Mouse (Mus musculus): Measurements from ENCODE around the gene Hoxd10. TPM values are rescaled to one million over a fixed set of nuclear protein-coding genes. Genes with fewer than 3 reads are reported as not detected.

Gene Hoxd10
- total RNA-seq, 2 experiments from 2014 or later: not detected

DNA sequence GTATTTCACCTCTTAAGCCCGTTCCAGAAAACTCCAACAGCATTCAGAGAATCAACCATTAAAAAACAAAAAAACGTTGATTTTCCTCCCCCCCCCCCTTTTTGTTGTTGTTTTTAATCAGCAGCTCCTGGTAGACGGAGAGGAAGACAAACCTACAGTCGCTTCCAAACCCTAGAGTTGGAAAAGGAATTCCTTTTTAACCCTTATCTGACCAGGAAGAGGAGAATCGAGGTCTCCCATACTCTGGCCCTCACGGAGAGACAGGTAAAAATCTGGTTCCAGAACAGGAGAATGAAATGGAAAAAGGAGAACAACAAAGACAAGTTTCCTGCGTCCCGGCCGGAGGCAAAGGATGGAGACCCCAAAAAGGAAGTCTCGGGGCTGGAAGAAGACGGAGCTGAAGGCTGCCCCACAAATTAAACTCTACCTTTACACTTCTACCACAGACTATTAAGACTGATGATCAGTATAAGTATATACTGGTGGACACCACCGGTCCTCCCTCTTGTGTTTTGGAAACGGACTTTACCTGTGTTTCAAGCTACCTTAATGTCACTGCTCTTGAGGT, 14.8 kb downstream of the Hoxd10 start:
- DNase-seq (ENCODE audit: low spot score in 2 of 2): no peak
- TF ChIP-seq CTCF (conservative IDR thresholded peaks at IDR 0.05): no peak
- Histone ChIP-seq H3K4me3 (no peak overlapping the region), H3K27ac (no peak overlapping the region)

DNA sequence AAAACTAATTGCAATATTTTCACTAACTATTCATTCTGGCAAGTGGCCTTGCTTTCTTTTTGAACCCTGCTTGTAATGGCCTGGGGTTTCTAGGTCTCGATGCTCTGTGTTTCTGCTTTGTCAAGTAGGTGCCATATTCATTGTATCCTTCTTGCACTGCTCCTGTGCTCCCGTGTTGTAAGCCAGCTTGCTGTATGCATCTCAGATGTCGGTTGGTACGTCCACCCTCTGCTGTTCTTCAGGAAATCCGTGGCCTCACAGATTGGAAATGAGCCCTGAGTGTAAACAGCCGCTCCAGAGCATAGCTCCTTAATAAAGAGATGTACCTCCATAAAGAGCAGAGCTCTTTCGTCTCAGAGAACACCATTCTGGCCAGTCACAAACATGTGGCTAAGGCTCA, 15.9 kb downstream of the Hoxd10 start:
- TF ChIP-seq CTCF (conservative IDR thresholded peaks at IDR 0.05): no peak
- DNase-seq (ENCODE audit: low spot score in 2 of 2): no peak
- no peak overlapping the region for H3K27ac ChIP-seq
- H3K4me3 ChIP-seq: no peak overlapping the region

DNA sequence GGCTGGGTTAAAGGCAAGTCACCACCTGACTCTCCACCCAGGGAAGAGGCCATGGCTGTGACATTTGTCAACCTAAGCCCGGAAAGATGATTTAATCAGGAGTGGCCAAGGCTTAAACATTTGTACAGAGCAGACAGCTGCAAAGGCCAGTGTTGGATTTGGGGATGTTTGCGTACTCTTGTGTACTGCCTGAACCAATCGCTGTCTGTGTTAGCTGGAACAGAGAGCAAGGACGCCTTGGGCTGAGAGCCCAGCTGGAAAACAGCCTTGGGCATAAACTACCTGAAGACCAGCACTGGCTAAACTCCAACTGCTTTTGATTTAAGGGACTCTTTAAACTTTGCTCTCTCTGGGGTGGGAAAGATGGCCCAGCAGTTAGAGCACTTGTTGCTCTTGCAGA, 17.0 kb downstream of the Hoxd10 start:
- TF ChIP-seq CTCF (conservative IDR thresholded peaks at IDR 0.05): no peak
- no peak overlapping the region for H3K4me3 ChIP-seq
- no peak for DNase-seq (ENCODE audit: low spot score in 2 of 2)
- H3K27ac ChIP-seq: no peak overlapping the region

DNA sequence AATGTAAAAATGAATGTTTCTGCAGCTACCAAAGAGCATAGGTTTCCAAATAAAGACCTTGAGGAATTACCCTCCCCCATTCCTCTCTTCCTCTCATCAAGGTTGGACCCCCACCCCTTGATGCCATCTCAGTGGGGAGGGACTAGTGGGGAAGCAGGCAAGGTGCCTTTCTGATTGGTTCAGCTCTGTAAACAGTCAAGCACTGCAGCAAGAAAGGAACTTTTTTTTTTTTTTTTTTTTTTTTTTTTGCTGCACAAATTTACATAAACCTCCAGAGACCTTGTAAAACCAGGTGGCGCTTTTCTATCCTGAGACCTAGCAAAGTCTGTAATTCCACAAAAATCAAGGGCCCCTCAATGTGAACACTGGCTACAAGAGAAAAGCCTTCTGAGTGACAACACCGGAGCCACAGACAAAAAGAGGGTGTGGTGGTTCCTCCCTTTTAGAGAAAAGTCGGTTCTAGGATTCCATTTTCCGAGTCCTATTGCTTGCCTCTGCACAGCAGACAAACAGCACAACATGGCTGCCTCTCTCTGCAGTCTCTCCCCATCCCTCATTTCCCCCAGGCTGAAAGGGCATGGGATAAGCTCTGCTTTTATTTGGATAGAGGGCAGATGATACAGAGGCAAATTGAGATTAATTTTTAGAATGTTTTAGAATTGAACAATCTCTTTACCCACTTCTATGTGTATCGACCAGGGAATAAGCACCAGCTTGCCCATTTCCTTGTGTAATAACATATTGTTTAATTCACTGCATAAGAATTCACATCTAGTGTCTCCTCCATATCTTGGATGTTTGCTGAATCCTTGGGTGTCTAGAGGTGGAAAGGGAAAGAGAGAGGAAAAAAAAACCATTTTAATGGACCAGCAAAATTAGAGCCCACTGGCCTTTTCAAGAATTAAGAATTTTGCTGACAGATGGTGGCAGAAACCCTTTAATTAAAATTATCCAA, 18.0 kb downstream of the Hoxd10 start:
- DNase-seq (ENCODE audit: low spot score in 2 of 2): no peak
- Histone ChIP-seq H3K4me3 (no peak overlapping the region), H3K27ac (no peak overlapping the region)
- TF ChIP-seq CTCF (conservative IDR thresholded peaks at IDR 0.05): no peak

DNA sequence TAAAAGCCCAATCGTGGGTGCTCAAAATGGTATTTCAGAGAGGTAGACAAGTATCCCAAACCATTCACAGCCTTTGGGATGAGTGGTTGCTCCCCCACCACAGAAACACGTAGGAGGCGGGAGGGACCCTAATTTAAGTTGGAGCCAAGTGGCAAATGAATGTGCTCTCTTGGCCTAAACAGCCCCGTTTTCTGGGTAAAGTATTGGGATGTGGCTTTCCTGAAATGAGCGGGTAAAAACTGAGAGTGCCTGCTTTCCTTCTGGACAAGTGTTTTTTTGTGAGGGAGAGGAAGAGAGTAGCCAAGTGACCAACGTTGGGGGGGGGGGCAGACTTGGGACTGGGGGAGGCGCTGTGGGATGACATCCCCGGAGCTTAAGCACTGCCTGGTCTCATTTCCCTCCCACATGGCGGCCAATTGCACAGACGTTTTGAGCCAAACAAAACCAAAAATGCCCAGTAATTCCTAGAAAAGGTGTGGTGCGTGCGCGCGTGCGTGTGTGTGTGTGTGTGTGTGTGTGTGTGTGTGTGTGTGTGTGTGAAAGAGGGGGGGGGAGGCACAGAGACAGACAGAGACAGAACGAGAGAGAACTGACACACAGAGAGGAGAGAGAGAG, 19.3 kb downstream of the Hoxd10 start:
- H3K4me3 ChIP-seq: no peak overlapping the region
- DNase-seq (ENCODE audit: low spot score in 2 of 2): no peak
- H3K27ac ChIP-seq: no peak overlapping the region
- TF ChIP-seq CTCF (conservative IDR thresholded peaks at IDR 0.05): no peak

DNA sequence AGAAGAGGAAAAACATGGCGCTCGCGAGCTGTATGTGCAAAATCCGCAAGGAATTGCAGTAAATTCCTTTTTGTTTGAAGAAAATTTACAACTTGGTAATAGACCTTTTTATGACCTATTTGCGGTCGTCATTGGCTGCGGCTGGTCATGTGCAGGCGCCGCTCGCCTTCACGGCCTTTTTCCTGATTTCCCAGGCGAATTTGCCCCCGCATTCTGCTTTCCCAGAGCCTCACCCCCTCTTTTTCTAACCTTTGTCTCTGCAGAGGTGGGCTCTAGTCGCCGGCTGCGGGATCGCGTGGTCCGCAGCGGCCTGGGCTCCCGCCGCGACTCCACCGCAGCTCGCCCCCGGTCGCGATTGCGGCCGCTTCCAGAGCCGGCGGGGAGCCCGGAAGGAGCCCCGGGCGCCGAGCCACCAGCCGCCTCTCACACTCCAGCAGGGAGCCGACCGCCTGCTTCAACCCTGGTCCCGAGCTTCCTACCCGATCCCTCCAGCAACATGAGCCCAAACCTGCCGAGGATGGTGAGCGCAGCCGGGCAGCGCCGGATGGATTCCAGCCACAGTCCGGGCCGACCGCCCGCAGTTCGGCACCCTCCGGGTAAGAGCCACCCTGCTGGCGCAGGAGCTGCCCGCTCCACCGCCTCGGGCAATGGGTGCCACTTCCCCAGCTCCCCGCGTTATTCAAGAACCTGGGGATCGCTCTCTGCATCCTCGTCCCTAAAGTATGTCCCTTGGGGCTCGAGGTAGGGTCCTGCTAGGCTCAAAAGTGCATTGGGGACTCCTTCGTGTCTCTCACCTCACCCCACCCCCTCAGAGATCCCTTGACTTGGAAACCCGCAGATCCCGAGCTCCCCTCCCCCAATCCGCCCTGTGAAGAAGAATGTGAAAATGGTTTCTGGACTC, 20.2 kb downstream of the Hoxd10 start, which contains the start of the genes Hoxd3 and Hoxd4:
TSS of gene Hoxd3 (plus strand) at position 207 of the 901 bp plus-strand sequence.
TSS of gene Hoxd4 (plus strand) at position 209 of the 901 bp plus-strand sequence.
- H3K27ac ChIP-seq: no peak within 1 kb of the TSS
- no peak within 1 kb of the TSS for H3K4me3 ChIP-seq
- no peak for TF ChIP-seq CTCF (conservative IDR thresholded peaks at IDR 0.05)
- no peak for DNase-seq (ENCODE audit: low spot score in 2 of 2)

DNA sequence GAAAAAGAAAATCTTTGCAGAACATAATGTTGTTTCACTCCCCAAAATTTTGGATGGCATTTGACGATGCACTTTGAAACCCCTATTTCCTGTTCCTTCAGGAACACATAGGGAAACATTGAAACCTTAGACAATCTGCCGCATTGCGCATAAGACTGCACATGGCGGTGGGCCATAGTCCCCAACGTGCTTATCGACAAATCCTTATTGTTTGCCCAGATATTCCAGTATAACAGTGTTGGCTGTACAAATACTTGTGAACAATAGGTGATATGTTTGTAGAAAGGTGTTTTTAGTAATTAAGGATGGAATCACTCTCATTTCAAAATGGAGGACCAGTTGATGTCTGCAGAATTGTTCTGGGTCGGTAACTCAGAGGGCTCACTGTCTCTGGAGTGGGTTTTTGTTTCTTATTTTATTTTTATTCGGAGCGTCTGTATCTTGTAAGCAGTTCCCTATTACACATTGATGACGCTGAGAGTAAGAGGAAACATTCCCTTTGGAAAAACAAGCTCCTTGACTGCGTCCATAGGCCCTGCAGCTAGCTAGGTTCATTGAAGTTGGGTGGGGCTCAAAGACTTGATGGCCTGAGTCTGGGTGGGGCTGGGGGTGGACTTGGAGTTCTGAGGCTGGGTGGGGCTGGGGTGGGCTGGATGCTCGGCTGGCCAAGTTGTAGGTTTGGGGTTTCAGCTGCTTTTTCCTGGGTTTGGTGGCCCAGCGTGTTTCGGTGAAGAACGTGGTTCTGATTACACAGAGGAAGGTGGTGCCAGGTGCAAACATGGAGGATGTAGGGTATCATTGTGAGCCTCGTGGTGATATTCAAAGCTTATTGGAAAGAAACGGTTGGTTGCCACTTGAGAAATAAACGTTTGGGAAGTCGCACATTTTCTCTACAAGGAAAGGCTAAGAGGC, 21.8 kb downstream of the Hoxd10 start:
- Histone ChIP-seq H3K27ac (no peak overlapping the region), H3K4me3 (no peak overlapping the region)
- DNase-seq (ENCODE audit: low spot score in 2 of 2): no peak
- TF ChIP-seq CTCF (conservative IDR thresholded peaks at IDR 0.05): no peak

DNA sequence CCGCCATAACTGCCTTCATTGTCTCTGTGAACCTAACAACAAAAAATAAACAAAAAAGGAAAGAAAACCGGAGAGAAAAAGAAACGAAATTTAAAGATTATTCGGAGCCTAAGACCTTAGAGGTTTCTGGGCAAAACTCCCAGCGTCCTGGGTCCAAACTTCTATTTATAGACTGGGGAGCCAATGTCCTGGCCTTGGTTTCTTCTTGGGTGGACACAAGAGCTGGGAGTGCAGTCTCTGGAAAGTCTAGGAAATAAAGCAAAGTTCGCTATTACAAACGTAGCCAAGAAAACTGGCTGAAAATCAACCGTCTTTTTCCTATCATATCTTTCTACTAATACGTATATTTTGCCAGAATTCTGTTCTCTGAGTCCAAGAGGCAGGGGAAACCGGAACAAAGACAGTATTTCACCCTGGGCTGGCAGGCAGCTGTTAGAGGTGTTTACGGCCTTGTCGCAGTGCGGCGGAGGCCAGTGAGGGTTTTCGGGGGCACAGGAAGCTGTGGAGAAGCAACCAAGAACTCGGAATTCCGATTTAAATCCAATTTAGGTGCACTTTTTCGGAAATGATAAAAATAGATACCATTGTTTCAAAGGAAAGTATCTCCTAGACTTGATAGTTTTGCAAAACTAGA, 22.5 kb downstream of the Hoxd10 start:
- DNase-seq (ENCODE audit: low spot score in 2 of 2): no peak
- Histone ChIP-seq H3K27ac (no peak overlapping the region), H3K4me3 (no peak overlapping the region)
- no peak for TF ChIP-seq CTCF (conservative IDR thresholded peaks at IDR 0.05)

DNA sequence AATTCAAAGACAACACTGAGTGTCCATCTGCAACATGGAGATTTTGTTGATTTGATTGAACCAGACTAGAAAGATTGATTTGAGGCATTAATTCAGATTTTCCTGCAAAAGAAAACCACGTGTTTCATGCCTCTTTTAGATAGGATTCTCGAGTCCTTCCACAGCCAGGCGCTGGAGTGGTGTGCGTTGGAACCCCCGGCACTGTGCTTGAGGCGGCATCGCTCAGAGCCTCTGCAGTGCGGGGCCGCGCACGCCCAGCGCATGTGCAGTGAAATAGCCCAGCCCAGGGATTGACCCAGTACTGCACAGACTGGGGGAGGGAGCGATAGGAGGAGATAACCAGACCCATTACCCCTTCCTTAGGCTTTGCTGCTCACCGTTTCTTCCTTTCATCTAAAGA, 23.2 kb downstream of the Hoxd10 start:
- TF ChIP-seq CTCF (conservative IDR thresholded peaks at IDR 0.05): no peak
- no peak for DNase-seq (ENCODE audit: low spot score in 2 of 2)
- no peak overlapping the region for H3K4me3 ChIP-seq

DNA sequence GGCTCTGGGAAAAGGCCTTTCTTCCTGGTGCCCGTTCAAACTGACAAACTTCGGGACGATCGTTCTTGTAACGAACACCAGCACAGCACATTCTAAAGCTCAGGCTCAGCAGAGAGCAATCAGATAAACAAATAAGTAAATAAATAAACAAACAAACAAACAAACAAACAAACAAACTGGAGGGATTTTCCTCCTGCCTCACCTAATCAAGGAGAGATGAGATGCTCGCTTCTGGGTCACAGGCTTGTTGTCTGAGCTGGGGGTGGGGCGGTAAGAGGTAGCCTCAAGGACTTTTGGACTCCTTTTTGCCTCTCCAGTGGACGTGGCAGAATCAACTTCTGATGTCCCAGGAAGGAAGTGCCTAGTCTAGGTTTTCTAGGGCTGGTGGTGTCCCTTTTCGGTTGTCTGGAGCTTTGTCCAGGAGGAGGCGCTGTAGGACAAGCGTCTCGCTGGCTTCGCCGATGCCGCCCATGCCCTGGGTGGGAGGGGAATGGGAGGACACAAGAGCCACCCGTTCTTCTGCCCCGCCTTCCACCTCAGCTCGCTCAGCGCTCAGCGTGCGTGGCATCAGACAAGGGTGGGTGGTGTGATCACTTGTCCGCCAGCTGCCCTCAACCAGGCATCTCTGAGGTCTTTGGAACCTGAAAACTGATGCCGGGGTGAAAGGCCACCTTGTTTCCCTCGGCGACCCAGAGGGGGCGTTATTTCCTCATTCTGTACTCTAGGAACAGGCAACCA, 23.9 kb downstream of the Hoxd10 start:
- peak; percentile 89 for TF ChIP-seq CTCF (conservative IDR thresholded peaks at IDR 0.05)

More for the DNA sequence above, 23.2 kb downstream of the Hoxd10 start:
- no peak overlapping the region for H3K27ac ChIP-seq

More for the DNA sequence above, 23.9 kb downstream of the Hoxd10 start:
- Histone ChIP-seq H3K4me3 (peak overlapping the region; percentile 23; the same call in 1 of the 2 replicates), H3K27ac (no peak overlapping the region)
- peak; percentile 54 to 80 for DNase-seq (ENCODE audit: low spot score in 2 of 2)

Measured in layer of hippocampus, adult 2 months (tissue).